Mouse (Mus musculus): ENCODE results near the gene Lpxn. TPM values are rescaled to one million over a fixed set of nuclear protein-coding genes. Genes with fewer than 3 reads are reported as not detected.

Gene Lpxn
- polyA plus RNA-seq, 1 experiment from 2014 or later = 0.75 TPM

Other genes starting within 250 kb of the Lpxn start
- gene Gm4952, start 196.2 kb upstream of the Lpxn start, polyA plus RNA-seq (2014; fragmentation: Nextera tagmentation; extraction: Ambion mirVana) = 0.12 TPM in 1 of 2 replicates, not detected in the other
- not detected in 2 replicates for gene Glyat, start 162.9 kb upstream of the Lpxn start, polyA plus RNA-seq (2014; fragmentation: Nextera tagmentation; extraction: Ambion mirVana)
- gene Olfr1442, start 125.8 kb upstream of the Lpxn start, polyA plus RNA-seq (2014; fragmentation: Nextera tagmentation; extraction: Ambion mirVana) = not detected in 2 replicates
- not detected in 2 replicates for gene Olfr1443, start 118.1 kb upstream of the Lpxn start, polyA plus RNA-seq (2014; fragmentation: Nextera tagmentation; extraction: Ambion mirVana)
- not detected in 2 replicates for gene Keg1, start 100.4 kb upstream of the Lpxn start, polyA plus RNA-seq (2014; fragmentation: Nextera tagmentation; extraction: Ambion mirVana)
- 0.42 and 1.3 TPM in 2 replicates for gene Cntf, start 30.6 kb upstream of the Lpxn start, polyA plus RNA-seq (2014; fragmentation: Nextera tagmentation; extraction: Ambion mirVana)
- gene Zfp91, start 67 bp upstream of the Lpxn start, polyA plus RNA-seq (2014; fragmentation: Nextera tagmentation; extraction: Ambion mirVana) = 9.1 and 11.7 TPM in 2 replicates
- not detected in 2 replicates for gene Gm5244, start 50.5 kb downstream of the Lpxn start, polyA plus RNA-seq (2014; fragmentation: Nextera tagmentation; extraction: Ambion mirVana)
- gene Olfr1444, start 61.1 kb downstream of the Lpxn start, polyA plus RNA-seq (2014; fragmentation: Nextera tagmentation; extraction: Ambion mirVana) = not detected in 2 replicates
- gene Olfr1445, start 87.7 kb downstream of the Lpxn start, polyA plus RNA-seq (2014; fragmentation: Nextera tagmentation; extraction: Ambion mirVana) = not detected in 2 replicates
- gene Olfr1446, start 97.3 kb downstream of the Lpxn start, polyA plus RNA-seq (2014; fragmentation: Nextera tagmentation; extraction: Ambion mirVana) = not detected in 2 replicates
- gene Olfr1447, start 107.5 kb downstream of the Lpxn start, polyA plus RNA-seq (2014; fragmentation: Nextera tagmentation; extraction: Ambion mirVana) = not detected in 2 replicates
- not detected in 2 replicates for gene Olfr1448, start 128.2 kb downstream of the Lpxn start, polyA plus RNA-seq (2014; fragmentation: Nextera tagmentation; extraction: Ambion mirVana)
- not detected in 2 replicates for gene Olfr1449, start 134.6 kb downstream of the Lpxn start, polyA plus RNA-seq (2014; fragmentation: Nextera tagmentation; extraction: Ambion mirVana)
- gene Olfr1450, start 154.1 kb downstream of the Lpxn start, polyA plus RNA-seq (2014; fragmentation: Nextera tagmentation; extraction: Ambion mirVana) = not detected in 2 replicates
- not detected in 2 replicates for gene Olfr1451, start 198.8 kb downstream of the Lpxn start, polyA plus RNA-seq (2014; fragmentation: Nextera tagmentation; extraction: Ambion mirVana)
- gene Olfr1453, start 232.1 kb downstream of the Lpxn start, polyA plus RNA-seq (2014; fragmentation: Nextera tagmentation; extraction: Ambion mirVana) = not detected in 2 replicates

All from neural tube, embryonic 14.5 days (tissue).